Mouse (Mus musculus) retina, embryonic 14.5 days (tissue): Measurements from ENCODE around the gene Bag6.
A peak's percentile ranks its signal among the peaks of the same experiment; 100 is the strongest.

Experiments
- DNase-seq: peaks from one replicate; pipeline ENCODE4 v3.0.0-alpha.2; 2015; ENCODE audit warnings: low spot score

The Bag6 gene

GRCm38 (mm10) chr17:35195631-35196320 lies 60.8 kb downstream of the Bag6 start:
- peak; percentile 93 for DNase-seq

DNA sequence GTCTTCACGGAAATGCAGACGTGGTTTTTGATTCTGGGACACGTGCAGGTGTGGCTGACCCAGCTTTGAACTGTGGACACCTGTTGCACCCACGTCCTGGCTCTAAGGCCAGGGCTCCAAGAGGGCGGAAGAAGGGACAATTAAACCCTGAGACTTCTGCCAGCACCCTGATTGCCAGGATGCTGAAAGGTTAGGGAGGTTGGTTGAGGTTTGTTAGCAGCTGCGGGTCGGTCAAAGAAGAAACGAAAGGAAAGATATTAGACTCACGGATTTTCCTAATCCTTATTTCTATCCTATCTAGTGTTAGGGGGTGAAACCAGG lies 61.3 kb downstream of the Bag6 start:
- DNase-seq: no peak
